Mouse (Mus musculus) hindbrain, postnatal 0 days (tissue): ENCODE measurements around the gene Vmp1. TPM values are rescaled to one million over a fixed set of nuclear protein-coding genes. Genes with fewer than 3 reads are reported as not detected.
A peak's percentile ranks its signal among the peaks of the same experiment; 100 is the strongest.

Experiments
- ATAC-seq: fragments of 200-750 bp; cut with Nextera tagmentation; 2 replicates; pipeline ENCODE4 v1.8.0; 2017; ENCODE audit warnings: mild to moderate bottlenecking, moderate TSS enrichment, moderate library complexity
- DNase-seq: peaks from one replicate; pipeline ENCODE4 v3.0.0-alpha.2; 2015; ENCODE audit warnings: low spot score
- H3K27ac ChIP-seq: fragments of 300-500 bp; sonication (generic); 2 replicates; pipeline ENCODE4 v1.5.1; 2014; ENCODE audit warnings: mild to moderate bottlenecking
- H3K27me3 ChIP-seq: fragments of 300-500 bp; sonication (generic); 2 replicates; pipeline ENCODE4 v1.6.1; 2014; ENCODE audit warnings: low read length, mixed read lengths; ENCODE audit not compliant: insufficient read depth
- H3K36me3 ChIP-seq: fragments of 300-500 bp; sonication (generic); 2 replicates; pipeline ENCODE4 v1.6.1; 2014; ENCODE audit warnings: low read length, mixed read lengths; ENCODE audit not compliant: insufficient read depth
- H3K4me1 ChIP-seq: fragments of 300-500 bp; sonication (generic); 2 replicates; pipeline ENCODE4 v1.6.1; 2014; ENCODE audit warnings: antibody characterized with exemption, low read length, mixed read lengths; ENCODE audit not compliant: insufficient read depth
- H3K4me2 ChIP-seq: fragments of 300-500 bp; sonication (generic); 2 replicates; pipeline ENCODE4 v1.6.1; 2014; ENCODE audit warnings: low read depth, mild to moderate bottlenecking, low read length, moderate library complexity, mixed read lengths
- H3K4me3 ChIP-seq: fragments of 300-500 bp; sonication (generic); 2 replicates; pipeline ENCODE4 v1.5.1; 2014; ENCODE audit warnings: low read length
- H3K9ac ChIP-seq: fragments of 300-500 bp; sonication (generic); replicated peaks from 2 replicates; pipeline ENCODE4 v1.6.1; 2014; ENCODE audit warnings: mild to moderate bottlenecking, low read length, moderate library complexity, mixed read lengths
- H3K9me3 ChIP-seq: fragments of 300-500 bp; sonication (generic); 2 replicates; pipeline ENCODE4 v1.6.1; 2016; ENCODE audit warnings: low read length, mixed read lengths
- CTCF ChIP-seq: IDR thresholded peaks from 2 replicates; pipeline ENCODE4 v1.5.1; 2016; ENCODE audit warnings: antibody characterized with exemption, control low read depth, low read depth
- WGBS: fragments of 180-500 bp; shearing (Covaris S2); extraction: QIAGEN DNeasy Blood & Tissue Kit; methylation state at CpG from one replicate; pipeline ENCODE4 v1.1.7; 2014; 5-methylcytosine and 5-hydroxymethylcytosine counted together
- polyA plus RNA-seq: library from polyadenylated mRNA; unstranded; fragments of >200 nt; fragmentation: Nextera tagmentation; extraction: Ambion mirVana; gene quantifications from 2 replicates; pipeline ENCODE4 v1.2.1, GENCODE M21; 2015
- total RNA-seq: library from RNA; depleted of rRNA; stranded (reverse); fragments of >200 nt; gene quantifications from 2 replicates; pipeline ENCODE4 v1.2.3, GENCODE M21; 2014

The Vmp1 gene
- total and polyA plus RNA-seq, 2 experiments from 2014 or later = 51.6 to 129 TPM

- DNase-seq (no peak), ATAC-seq (no peak)
- no peak overlapping the region for H3K4me2 ChIP-seq
- H3K27ac ChIP-seq = no peak overlapping the region
- H3K4me1 ChIP-seq = no peaks in the 10 kb centered on the region
- H3K27me3 ChIP-seq = no peaks in the 10 kb centered on the region
- H3K9ac ChIP-seq = no peak overlapping the region
- H3K36me3 ChIP-seq = no peaks in the 10 kb centered on the region
- no peak for TF ChIP-seq CTCF
- no peak overlapping the region for H3K4me3 ChIP-seq
- WGBS = 81% methylated on average over 2 of the region's 2 CpGs
- no peaks in the 10 kb centered on the region for H3K9me3 ChIP-seq
Observed at GRCm38 (mm10) chr11:86572623-86573022, 111.0 kb downstream of the Vmp1 start.

- H3K4me2 ChIP-seq = no peak overlapping the region
- TF ChIP-seq CTCF = no peak
- ATAC-seq (no peak), DNase-seq (no peak)
- no peak overlapping the region for H3K27ac ChIP-seq
- H3K27me3 ChIP-seq = no peaks in the 10 kb centered on the region
- H3K4me3 ChIP-seq = no peak overlapping the region
- H3K9me3 ChIP-seq = no peaks in the 10 kb centered on the region
- 72% methylated on average over 4 of the region's 4 CpGs for WGBS
- no peaks in the 10 kb centered on the region for H3K4me1 ChIP-seq
- no peaks in the 10 kb centered on the region; the same call in 1 of the 2 replicates for H3K36me3 ChIP-seq
- no peak overlapping the region for H3K9ac ChIP-seq
Observed at GRCm38 (mm10) chr11:86571871-86572270, 111.8 kb downstream of the Vmp1 start.

DNA sequence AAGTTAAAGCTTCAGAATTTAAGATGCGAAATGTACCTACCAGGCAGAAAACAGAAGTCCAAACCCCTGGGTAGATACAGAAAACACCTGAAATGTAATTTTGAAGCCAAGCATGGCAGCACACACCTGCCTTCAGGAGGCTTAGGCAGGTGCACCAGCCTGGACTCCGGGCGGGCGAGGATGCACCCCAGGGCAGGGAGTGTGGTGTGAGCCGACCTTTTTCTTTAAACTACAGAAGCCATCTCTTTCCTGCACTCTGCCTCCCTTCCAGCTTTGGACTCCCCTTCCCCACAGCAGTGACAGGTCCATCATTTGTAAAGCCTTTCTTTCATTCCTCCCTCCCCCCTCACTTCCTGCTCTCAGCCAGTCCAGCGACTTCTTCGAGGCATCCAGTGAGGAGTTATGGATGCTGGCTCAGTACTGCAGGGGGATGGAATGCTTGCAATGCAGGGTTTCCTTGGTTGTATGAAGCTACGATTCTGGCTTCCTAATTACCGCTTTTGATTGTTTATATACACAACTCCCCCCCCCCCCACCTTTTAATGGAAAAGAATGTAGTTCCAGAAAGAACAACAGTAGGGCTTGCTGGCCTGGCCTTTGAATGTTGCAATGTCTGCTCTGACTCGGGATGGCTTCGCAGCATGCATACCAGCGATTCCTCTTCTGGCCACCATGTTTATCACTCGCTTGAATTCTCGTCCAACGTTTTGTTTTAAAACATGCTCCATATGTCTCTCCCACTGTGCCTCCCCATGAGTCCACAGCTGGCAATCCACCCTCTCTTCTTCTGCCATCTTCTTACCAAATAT is 112.4 kb downstream of the Vmp1 start:
- no peak for DNase-seq
- Histone ChIP-seq H3K27me3 (no peaks in the 10 kb centered on the region), H3K4me3 (no peak overlapping the region), H3K27ac (no peak overlapping the region), H3K4me2 (peak overlapping the region; percentile 5; the same call in 1 of the 2 replicates), H3K4me1 (no peaks in the 10 kb centered on the region), H3K9me3 (no peaks in the 10 kb centered on the region), H3K36me3 (no peaks in the 10 kb centered on the region; the same call in 1 of the 2 replicates), H3K9ac (no peak overlapping the region)
- 41% methylated on average over 15 of the region's 15 CpGs for WGBS
- no peak for TF ChIP-seq CTCF
- ATAC-seq = 0 out of 2 replicates have a peak, but pooled peaks have one; percentile 38

DNA sequence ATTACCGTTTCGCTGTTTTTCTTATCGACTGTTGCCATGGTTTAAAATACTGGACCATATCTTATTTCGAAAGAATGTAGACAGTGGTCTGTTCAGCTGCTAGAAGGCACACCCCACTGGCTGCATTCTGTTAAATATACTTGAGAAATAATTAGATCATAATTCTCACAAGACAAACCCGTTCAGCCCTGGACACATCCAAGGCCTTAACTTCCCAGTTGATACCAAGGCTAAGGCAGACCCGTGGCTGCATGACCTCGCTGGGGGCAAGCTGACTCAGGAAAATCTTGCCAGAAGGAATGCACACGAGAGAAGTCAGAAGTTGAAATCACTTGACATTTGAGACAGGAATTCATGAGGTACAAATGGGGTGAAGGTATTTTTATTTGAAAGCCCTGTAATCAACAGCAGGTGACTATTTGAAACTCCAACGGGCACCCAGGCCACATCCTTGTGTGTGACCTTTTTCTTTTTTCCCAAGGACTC is 113.3 kb downstream of the Vmp1 start:
- no peak overlapping the region for H3K4me3 ChIP-seq
- no peak for DNase-seq
- TF ChIP-seq CTCF = no peak
- no peak overlapping the region for H3K9ac ChIP-seq
- H3K27ac ChIP-seq = no peak overlapping the region
- no peaks in the 10 kb centered on the region for H3K4me1 ChIP-seq
- H3K9me3 ChIP-seq = no peaks in the 10 kb centered on the region
- no peaks in the 10 kb centered on the region for H3K27me3 ChIP-seq
- H3K4me2 ChIP-seq = no peak overlapping the region
- WGBS = 55% methylated on average over 9 of the region's 9 CpGs
- no peaks in the 10 kb centered on the region; the same call in 1 of the 2 replicates for H3K36me3 ChIP-seq
- no peak for ATAC-seq

DNA sequence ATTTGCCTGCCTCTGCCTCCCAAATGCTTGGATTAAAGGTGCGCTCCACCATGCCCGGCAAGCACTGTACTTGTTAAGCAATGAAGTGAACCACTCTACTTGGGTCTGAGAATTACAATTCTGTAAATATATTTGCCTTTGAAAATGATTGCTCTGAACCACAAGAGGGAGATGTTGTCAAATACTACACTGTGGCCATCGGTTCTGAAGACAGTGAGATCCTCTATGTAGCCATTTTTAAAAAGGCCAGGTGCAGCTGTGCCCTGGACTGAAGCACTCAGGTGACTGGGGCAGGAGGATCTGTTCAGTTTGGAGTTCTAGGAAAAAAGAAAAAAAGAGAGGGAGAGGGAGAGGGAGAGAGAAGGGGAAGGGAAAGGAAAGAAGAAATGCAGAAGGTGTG is 115.2 kb downstream of the Vmp1 start:
- Histone ChIP-seq H3K9me3 (no peaks in the 10 kb centered on the region), H3K36me3 (no peaks in the 10 kb centered on the region; the same call in 1 of the 2 replicates), H3K27me3 (no peaks in the 10 kb centered on the region), H3K9ac (no peak overlapping the region), H3K27ac (no peak overlapping the region), H3K4me3 (no peak overlapping the region), H3K4me1 (no peaks in the 10 kb centered on the region), H3K4me2 (no peak overlapping the region)
- WGBS = 61% methylated on average over 3 of the region's 3 CpGs
- ATAC-seq (peak; percentile 38; the same call in 1 of the 2 replicates), DNase-seq (peak; percentile 65)
- peak; percentile 77 for TF ChIP-seq CTCF

GRCm38 (mm10) chr11:86558258-86558657 is 125.4 kb downstream of the Vmp1 start:
- 83% methylated on average over 4 of the region's 4 CpGs for WGBS

GRCm38 (mm10) chr11:86553525-86553924 is 130.1 kb downstream of the Vmp1 start:
- Histone ChIP-seq H3K4me2 (no peak overlapping the region), H3K4me1 (no peaks in the 10 kb centered on the region), H3K36me3 (no peaks in the 10 kb centered on the region), H3K27ac (no peak overlapping the region), H3K27me3 (no peaks in the 10 kb centered on the region), H3K9ac (no peak overlapping the region), H3K9me3 (no peaks in the 10 kb centered on the region), H3K4me3 (no peak overlapping the region)
- DNase-seq (no peak), ATAC-seq (no peak)
- TF ChIP-seq CTCF = no peak
- 90% methylated on average over 6 of the region's 6 CpGs for WGBS

More at GRCm38 (mm10) chr11:86558258-86558657, 125.4 kb downstream of the Vmp1 start:
- DNase-seq = no peak
- Histone ChIP-seq H3K27me3 (no peaks in the 10 kb centered on the region), H3K4me3 (no peak overlapping the region), H3K36me3 (no peaks in the 10 kb centered on the region), H3K4me1 (no peaks in the 10 kb centered on the region), H3K9me3 (no peaks in the 10 kb centered on the region), H3K27ac (no peak overlapping the region), H3K4me2 (no peak overlapping the region), H3K9ac (no peak overlapping the region)
- no peak for ATAC-seq
- no peak for TF ChIP-seq CTCF
